Mouse (Mus musculus): ENCODE measurements around the gene Tmem63b. TPM values are rescaled to one million over a fixed set of nuclear protein-coding genes. Genes with fewer than 3 reads are reported as not detected.

Tmem63b gene
- total RNA-seq, 2 experiments from 2014 or later, result 40.0 to 45.2 TPM

- DNase-seq, result no peak
These were observed 20.1 kb upstream of the Tmem63b start for GRCm38 (mm10) chr17:45706796-45707195.

- DNase-seq, result no peak
These were observed 16.5 kb upstream of the Tmem63b start for GRCm38 (mm10) chr17:45703187-45703586.

GRCm38 (mm10) chr17:45702254-45702653 is 15.5 kb upstream of the Tmem63b start:
- DNase-seq, result peak in 1 of 2 experiments; percentile 23

GRCm38 (mm10) chr17:45701236-45701591 is 14.5 kb upstream of the Tmem63b start:
- no peak for DNase-seq

- DNase-seq, result no peak
These were observed 14.0 kb upstream of the Tmem63b start for GRCm38 (mm10) chr17:45700496-45701235.

GRCm38 (mm10) chr17:45699039-45699740 is 12.5 kb upstream of the Tmem63b start:
- no peak for DNase-seq

GRCm38 (mm10) chr17:45698368-45698767 is 11.7 kb upstream of the Tmem63b start:
- DNase-seq, result no peak

- no peak for DNase-seq
These were observed 10.3 kb upstream of the Tmem63b start for GRCm38 (mm10) chr17:45696981-45697380.

GRCm38 (mm10) chr17:45695227-45696120 is 8.8 kb upstream of the Tmem63b start:
- peak; percentile 35 to 38 for DNase-seq

GRCm38 (mm10) chr17:45693812-45694565 is 7.3 kb upstream of the Tmem63b start:
- peak in 1 of 2 experiments; percentile 23 for DNase-seq

GRCm38 (mm10) chr17:45692159-45692558 is 5.5 kb upstream of the Tmem63b start:
- no peak for DNase-seq

GRCm38 (mm10) chr17:45690044-45690443 is 3.3 kb upstream of the Tmem63b start:
- no peak for DNase-seq

GRCm38 (mm10) chr17:45689120-45689519 is 2.4 kb upstream of the Tmem63b start:
- peak in 1 of 2 experiments; percentile 14 for DNase-seq

- DNase-seq, result peak; percentile 93 to 97
These were observed 549 bp downstream of the Tmem63b start, which contains the start of gene Mrpl14 for GRCm38 (mm10) chr17:45686093-45686619. Mrpl14 (plus strand) TSS chr17:45686322.

GRCm38 (mm10) chr17:45685171-45686092 is 1.3 kb downstream of the Tmem63b start:
- DNase-seq, result peak; percentile 63 to 73

GRCm38 (mm10) chr17:45684667-45685131 is 2.0 kb downstream of the Tmem63b start:
- DNase-seq, result no peak

- no peak for DNase-seq
These were observed 3.9 kb downstream of the Tmem63b start for GRCm38 (mm10) chr17:45682843-45683242.

- DNase-seq, result no peak
These were observed 5.1 kb downstream of the Tmem63b start for GRCm38 (mm10) chr17:45681588-45681987.

- DNase-seq, result peak; percentile 39 to 59
These were observed 6.2 kb downstream of the Tmem63b start for GRCm38 (mm10) chr17:45680391-45680980.

GRCm38 (mm10) chr17:45678106-45678505 is 8.6 kb downstream of the Tmem63b start:
- DNase-seq, result peak; percentile 72 to 84

All from adrenal gland, postnatal 36 days (tissue).